Mouse (Mus musculus) testis, postnatal 10 days (tissue): Measurements from ENCODE around the gene P2ry6.

Source experiments
- DNase-seq: peaks from one replicate; pipeline ENCODE4 v3.0.0; 2021; ENCODE audit warnings: low spot score

The P2ry6 gene

DNA sequence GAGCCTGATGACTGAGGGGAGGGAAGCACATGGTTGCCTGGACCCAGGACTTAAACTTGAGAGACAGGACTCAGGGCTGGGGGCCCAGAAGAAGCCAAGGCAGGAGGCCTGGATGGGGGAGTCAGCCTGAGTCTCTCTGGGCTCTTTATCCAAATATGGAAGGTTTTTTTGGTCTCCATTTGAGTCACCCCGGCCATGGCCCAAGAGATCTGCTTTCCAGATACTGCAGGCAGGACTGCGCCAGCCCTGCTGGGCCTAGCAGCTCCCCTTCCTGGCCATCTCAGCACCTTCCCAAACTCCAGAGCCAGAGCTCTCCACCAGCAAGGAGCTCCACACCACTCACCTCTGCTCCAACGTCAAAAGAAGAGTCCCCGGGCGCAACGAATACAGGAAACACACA lies 57.9 kb downstream of the P2ry6 start:
- DNase-seq = no peak

DNA sequence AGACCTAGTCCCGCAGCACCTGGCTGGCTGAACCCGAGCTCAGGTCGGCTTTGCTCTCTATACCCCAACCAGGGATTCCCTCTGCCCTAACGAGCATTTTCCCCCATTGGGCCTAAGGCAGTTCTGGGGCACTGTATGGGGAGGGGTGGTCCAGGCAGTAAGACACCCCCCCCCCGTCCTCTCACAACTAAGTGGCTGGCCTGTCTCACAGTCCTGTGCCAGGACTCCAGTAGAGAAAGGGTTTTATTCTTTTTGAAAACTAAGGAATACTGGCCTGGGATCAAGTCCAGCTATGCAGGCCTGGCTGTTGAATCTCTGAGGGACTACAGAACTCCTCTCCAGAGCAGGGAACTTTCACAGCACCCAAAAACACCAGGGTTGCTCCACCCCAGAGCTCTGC lies 59.2 kb downstream of the P2ry6 start:
- no peak for DNase-seq

DNA sequence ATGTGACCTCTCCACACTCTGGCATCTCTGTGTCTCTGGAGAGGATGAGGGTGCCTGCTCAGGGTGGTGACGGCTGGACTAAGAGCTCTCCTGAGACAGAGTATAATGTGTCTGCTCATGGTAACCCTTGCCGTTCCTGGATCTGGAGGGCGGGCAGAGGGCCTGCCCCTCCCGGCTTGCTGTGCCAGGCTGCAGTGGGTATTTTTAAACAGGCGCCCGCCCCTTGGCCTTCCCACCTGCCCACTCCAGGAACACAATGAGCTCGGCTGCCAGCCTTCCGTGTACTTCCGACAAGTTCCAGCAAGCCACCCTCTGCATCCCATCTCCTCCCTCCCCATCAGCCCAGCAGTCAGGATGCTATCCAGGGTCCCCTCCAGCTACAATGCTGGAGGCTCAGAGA lies 62.7 kb downstream of the P2ry6 start:
- DNase-seq = no peak

DNA sequence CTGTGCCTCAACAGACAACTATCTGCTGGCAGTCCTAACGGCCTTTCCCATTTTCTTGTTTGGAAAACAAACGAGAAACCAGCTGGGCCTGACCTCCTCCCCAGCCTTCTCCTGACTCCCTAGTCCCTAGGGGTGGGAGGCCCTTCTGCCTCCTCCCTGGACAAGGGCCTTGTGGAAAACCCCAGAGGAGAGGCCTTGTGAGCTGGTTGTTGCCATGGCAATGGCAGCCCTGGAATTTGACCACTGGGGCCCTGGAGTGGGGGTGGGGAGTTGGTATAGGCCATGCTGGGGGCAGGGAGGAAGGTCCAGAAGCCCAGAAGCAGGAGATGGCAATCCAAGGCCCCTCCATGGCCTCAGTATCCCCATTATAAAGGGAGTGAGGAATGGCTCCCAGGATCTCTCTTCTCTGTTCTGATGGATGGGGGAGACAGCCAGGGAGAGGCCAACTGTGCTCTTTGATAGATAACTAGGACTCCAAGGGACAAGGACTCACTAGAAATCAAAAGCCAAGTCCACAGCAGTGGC lies 63.1 kb downstream of the P2ry6 start:
- DNase-seq = no peak

DNA sequence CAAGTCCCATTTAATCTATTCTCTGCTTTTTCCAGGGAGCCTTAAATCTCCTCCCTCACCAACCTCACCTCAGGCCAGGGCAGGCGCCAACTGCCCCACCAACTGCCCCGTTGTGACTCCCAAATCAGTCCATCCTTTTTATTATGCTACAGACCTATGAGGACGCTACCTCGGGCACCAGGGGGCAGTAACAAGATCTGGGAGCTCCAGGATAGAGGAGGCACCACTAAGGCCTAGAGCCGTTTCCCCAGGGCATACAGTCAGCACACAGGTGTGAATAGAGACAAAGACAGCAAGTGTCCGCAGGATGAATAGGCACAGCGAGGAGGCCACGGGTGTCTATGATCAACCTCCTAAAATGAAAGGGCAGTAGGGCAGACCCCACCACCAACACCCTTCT lies 65.9 kb downstream of the P2ry6 start:
- DNase-seq = peak; percentile 81

DNA sequence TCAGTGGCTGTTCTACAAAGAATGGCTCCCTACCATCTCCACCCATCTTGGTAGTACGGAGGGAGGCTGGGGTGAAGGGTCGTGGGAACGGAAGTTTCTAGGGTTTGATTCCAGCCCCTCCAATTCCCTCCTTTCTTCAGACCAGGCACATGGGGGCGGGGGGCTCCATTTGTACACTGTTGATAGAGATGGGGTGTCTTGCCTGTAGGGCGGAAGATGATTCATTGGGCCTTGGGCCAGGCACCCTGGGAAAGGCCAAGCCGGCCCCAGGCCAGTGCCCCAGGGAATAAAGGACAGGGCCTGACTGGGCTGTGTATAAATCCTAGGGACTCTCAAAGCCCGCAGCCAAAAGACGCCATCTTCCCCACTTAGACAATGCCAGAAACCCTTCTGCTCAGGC lies 66.4 kb downstream of the P2ry6 start:
- DNase-seq = no peak

DNA sequence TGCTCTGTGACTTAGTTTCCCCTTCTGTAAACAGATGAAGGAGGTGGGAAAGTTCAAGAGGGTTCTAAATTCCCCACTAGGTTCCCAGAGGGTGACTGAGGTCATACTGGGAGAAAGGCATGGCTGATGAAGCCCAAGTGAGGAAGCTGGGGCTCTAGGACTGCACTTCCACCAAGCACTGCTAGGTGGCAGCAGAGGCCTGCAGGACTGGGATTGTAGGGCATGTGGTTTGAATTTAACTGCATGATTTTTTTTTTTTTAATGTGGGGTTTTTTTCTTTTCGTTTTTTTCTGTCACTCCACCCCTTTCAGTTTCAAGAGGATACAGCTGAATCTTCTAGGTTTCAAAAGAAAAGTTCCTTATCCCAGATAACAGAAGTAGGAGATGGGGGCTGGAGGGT lies 67.2 kb downstream of the P2ry6 start:
- DNase-seq = peak; percentile 88

DNA sequence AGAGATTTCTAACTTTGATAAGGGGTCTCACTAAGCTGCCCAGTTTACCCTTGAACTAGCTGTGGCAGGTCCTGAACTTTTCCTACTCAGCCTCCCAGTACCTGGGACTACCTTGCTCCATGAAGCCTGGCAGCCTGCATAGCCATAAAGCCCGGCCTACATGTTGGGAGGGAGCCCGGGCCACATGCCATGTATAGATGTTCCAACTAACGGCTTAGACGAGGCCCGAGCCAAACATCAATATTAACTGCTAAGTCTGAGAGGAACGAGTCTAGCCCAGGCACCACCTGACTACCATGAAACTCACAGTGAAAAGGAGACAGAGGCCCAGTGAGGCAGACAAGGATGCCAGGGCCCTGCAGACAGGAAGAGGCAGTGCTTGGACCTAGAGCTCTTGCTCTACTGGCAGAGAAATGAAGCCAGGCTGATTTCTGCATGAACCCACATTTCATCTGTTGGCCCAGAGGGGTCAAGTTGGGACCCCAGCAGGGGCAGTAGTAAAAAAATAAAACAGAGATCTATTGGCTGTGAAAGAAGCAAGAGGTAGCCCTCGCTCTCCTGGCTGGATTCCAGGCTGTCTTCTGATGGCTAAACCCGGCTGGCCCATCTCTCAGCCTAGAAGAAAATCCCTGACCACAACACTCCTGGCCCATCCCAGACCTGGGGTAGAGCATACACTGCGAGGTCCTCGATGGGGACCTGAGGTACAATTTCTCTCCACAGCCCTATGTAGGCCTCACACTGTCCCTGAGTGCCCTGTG lies 68.2 kb downstream of the P2ry6 start:
- DNase-seq = no peak

DNA sequence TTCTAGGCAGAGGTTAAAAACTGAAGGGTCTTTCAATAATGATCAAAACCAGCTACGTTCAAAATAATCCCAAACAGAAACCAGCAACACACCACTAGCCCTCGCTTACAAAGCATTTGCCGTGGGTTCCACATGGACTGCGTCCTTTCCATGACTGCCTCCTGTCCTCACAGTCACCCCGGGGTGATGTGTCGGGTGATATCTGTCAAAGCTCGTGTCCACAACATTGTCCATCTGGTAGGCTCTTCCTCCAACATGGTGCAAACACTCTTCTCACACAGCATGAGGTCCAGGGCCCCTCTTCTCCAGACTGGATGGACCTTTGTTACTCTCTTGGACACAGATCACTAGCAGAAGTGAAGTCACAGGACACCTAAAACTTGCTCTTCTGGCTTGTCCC lies 69.4 kb downstream of the P2ry6 start:
- no peak for DNase-seq

DNA sequence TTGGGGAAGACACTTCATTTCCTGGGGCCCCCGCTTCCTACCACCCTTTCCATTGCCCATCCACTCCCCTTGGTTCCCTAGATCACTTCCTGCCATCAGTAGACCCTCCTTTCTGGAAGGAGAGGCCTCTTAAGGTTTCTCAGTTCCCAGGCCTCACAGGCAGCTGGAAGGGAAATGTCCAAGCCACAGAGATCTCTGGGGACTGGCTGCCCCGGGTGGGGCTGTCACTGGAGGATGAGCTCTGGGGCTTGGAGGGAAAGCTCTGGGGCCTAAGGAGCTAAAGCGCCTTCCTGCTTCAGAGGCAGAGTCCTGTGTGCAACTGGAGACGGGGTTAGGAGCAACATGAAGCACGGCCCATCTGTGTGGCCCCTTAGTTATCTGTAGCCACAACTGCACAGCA lies 69.8 kb downstream of the P2ry6 start:
- no peak for DNase-seq

DNA sequence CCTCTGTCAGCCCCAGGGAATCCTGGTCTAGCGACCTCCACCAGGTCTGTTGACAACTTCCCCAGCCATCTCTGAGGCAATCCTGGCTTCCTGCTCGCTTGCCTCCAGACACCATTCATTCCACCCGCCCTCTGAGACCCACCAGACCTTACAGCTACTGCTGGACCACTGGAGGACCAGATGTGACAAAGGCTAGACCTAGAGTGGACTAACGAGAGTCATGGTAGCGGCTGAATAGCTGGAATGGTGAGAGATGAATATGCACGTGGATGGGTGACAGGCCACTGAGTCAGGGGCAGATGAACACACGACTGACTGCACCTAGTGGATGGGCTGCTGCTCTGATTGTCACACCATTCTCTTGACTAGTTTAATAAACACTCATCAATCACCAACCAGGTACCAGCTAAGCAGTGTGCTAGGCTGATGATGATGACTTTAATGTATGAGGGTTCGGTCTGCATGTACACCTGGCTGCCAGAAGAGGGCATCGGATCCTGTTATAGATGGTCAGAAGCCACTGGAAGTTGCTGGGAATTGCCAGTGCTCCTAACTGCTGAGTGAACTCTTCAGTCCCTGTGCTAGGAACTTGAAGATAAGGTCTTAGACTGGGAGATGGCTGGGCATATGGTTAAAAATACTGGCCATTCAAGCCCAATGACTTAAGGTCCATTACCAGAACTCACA lies 71.9 kb downstream of the P2ry6 start:
- no peak for DNase-seq

DNA sequence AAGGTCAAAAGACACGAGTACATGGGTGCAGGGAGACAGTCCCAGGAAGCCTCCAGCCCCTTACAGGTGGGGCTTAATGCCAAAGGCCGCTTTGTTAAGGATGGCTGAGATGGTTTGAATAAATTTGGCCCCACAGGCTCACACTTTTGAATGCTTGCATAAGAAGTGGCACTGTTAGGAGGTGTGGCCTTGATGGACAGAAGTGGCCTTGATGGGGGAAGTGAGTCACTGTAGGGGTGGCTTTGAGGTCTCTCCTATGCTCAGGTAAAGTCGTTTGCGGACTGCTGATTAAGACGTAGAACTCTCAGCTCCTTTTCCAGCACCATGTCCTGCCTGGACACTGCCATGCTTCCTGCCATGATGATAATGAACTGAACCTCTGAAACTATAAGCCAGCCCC lies 76.6 kb downstream of the P2ry6 start:
- DNase-seq = no peak

DNA sequence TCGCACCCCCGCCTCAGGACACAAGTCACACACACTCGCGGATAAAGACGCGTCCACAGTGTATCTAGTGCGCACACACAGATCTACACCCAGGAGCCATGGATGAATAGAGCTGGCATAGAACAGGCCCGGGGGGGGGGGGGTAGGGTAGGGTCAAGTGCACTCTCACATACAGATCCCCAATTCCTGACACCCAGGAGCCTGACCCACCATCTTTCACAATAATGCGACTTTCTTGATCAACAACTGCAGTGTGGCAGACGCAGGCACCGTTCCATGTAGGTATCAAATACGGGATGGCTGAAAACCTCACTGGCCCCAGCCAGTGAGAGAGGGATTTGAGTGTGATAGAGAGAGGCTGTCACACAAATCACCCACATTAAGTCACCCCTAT lies 79.6 kb downstream of the P2ry6 start:
- DNase-seq = no peak

DNA sequence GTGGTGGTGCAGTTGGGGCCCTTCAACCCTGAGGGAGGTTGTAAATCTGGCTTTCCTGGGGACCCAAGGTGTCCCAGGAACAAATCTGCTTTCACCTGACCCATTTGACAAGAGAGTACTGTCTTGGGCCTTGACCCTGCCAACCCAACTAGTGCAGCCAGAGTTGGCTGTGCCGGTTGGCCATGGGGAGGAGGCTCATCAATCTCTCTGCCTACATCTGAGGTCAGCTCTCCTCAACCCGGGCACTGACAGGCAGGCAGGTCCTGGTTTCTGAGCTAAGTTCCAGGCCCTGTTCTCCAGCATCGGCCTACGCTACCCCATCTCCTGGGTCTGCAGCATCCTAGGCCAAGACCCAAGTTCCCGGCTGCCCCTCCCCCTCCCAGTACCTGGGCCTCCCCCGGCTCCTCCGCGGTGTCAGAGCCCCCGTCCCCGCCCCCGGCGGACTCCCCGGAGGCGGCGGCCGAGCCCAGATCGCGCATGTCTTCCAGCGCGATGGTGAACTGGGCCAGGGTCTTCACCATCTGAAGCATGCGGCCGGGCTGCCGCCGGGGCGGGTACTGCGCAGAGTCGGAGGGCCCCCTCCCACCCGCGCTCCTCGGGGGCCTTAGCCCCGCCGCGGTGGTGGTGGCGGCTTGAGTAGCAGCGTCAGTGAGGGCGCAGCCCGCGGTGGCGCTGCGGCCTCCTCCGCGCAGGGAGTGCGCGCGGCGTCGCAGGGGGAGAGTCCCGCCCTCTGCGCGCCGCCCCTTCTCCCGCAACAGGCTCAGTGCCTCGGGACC lies 80.2 kb downstream of the P2ry6 start:
- peak; percentile 71 for DNase-seq

DNA sequence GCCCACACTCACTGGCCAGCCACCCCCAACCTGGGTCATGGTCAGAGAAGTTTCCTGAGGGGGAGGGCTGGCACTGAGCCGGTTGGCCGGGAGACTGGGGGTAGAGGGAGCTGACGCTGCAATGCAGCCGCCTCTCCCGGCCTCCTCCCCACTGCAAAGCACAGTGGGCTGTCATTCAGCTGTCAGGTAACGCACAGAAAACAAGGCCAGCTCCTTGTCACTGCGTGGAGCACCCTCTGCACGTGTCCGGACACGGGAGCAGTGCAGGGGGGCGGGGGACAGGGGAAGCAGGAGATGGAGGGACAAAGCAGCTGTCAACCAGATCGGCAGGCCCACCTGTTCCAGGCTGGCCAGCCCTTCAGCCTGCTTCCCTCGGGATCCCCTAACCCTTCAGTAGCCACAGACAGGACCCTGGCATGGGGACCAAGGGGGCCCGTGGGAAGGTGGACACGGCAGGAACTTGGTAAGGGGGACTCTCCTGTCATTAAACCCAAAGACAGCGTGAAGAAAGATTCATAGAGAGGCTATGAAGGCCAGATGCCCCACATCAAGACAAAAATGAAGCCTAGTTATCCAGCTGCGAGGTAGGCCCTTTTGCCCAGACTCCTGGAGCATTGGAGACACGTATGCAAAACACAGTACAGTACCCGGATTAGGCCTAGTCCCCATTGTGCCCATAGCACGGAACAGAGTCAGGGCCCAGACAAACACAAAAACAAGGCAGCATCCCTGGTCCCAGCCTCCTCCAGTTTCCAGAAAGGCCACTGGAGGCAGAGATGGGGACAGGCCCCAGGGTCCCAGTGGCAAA lies 81.0 kb downstream of the P2ry6 start:
- DNase-seq = peak; percentile 79
